Mouse (Mus musculus): ENCODE measurements around the gene Acvr1. TPM values are rescaled to one million over a fixed set of nuclear protein-coding genes. Genes with fewer than 3 reads are reported as not detected.
A peak's percentile ranks its signal among the peaks of the same experiment; 100 is the strongest.

The Acvr1 gene
- polyA plus RNA-seq, 1 experiment from 2014 or later = 4.2 TPM

GRCm38 (mm10) chr2:58485683-58486082, 81.3 kb downstream of the Acvr1 start:
- 91% methylated on average over 3 of the region's 3 CpGs for WGBS
- Histone ChIP-seq H3K36me3 (no peaks in the 10 kb centered on the region), H3K27me3 (no peaks in the 10 kb centered on the region), H3K9me3 (no peaks in the 10 kb centered on the region), H3K4me1 (replicated peaks) (peaks cover 17% of the 10 kb centered on the region), H3K9ac (replicated peaks) (no peak overlapping the region), H3K4me2 (replicated peaks) (no peak overlapping the region), H3K27ac (no peak overlapping the region), H3K4me3 (replicated peaks) (no peak overlapping the region)
- ATAC-seq = no peak

GRCm38 (mm10) chr2:58485152-58485551, 81.8 kb downstream of the Acvr1 start:
- 65% methylated on average over 4 of the region's 4 CpGs for WGBS
- Histone ChIP-seq H3K9ac (replicated peaks) (no peak overlapping the region), H3K4me2 (replicated peaks) (no peak overlapping the region), H3K4me3 (replicated peaks) (no peak overlapping the region), H3K27ac (no peak overlapping the region), H3K9me3 (no peaks in the 10 kb centered on the region), H3K4me1 (replicated peaks) (peaks cover 17% of the 10 kb centered on the region), H3K36me3 (no peaks in the 10 kb centered on the region), H3K27me3 (no peaks in the 10 kb centered on the region)
- no peak for ATAC-seq

- Histone ChIP-seq H3K4me1 (replicated peaks) (peaks cover 17% of the 10 kb centered on the region), H3K9ac (replicated peaks) (no peak overlapping the region), H3K27ac (0 out of 2 replicates have a peak overlapping the region, but pooled peaks have one; percentile 27), H3K4me3 (replicated peaks) (no peak overlapping the region), H3K36me3 (no peaks in the 10 kb centered on the region; the same call in 1 of the 2 replicates), H3K9me3 (no peaks in the 10 kb centered on the region), H3K27me3 (no peaks in the 10 kb centered on the region), H3K4me2 (replicated peaks) (no peak overlapping the region)
- 75% methylated on average over 7 of the region's 7 CpGs for WGBS
- peak; percentile 38; the same call in 1 of the 2 replicates for ATAC-seq
Measured at GRCm38 (mm10) chr2:58484284-58484965, 82.5 kb downstream of the Acvr1 start.

- Histone ChIP-seq H3K4me3 (replicated peaks) (no peak overlapping the region), H3K4me1 (replicated peaks) (peaks cover 9% of the 10 kb centered on the region), H3K27me3 (no peaks in the 10 kb centered on the region), H3K36me3 (no peaks in the 10 kb centered on the region; the same call in 1 of the 2 replicates), H3K9ac (replicated peaks) (no peak overlapping the region), H3K27ac (no peak overlapping the region), H3K9me3 (no peaks in the 10 kb centered on the region), H3K4me2 (replicated peaks) (no peak overlapping the region)
- no peak for ATAC-seq
- WGBS = 80% methylated on average over 9 of the region's 9 CpGs
Measured at GRCm38 (mm10) chr2:58481450-58482100, 85.4 kb downstream of the Acvr1 start.

- 76% methylated on average over 6 of the region's 6 CpGs for WGBS
- Histone ChIP-seq H3K27ac (no peak overlapping the region), H3K9me3 (no peaks in the 10 kb centered on the region), H3K4me1 (replicated peaks) (peaks cover 8% of the 10 kb centered on the region), H3K4me3 (replicated peaks) (no peak overlapping the region), H3K4me2 (replicated peaks) (no peak overlapping the region), H3K36me3 (no peaks in the 10 kb centered on the region; the same call in 1 of the 2 replicates), H3K27me3 (no peaks in the 10 kb centered on the region), H3K9ac (replicated peaks) (no peak overlapping the region)
- ATAC-seq = no peak
Measured at GRCm38 (mm10) chr2:58480764-58481163, 86.2 kb downstream of the Acvr1 start.

DNA sequence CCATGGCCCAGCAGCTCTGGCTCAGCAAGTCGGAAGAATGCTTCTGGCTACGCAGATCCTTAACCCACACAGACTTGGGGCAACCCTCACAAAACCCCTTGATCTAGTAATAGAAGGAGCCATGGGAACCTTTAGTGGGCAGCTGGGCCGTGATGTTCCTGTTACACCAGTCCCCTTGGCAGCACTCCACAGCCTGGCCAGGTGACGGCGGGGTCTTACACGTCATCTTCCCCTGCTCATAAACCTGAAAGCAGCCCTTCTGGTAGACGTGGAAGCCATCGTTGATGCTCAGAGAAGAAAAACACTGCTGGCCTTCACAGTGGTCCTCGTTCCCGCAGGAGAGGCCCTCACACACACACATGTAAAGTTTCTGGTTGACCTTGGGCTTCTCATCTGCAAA, 87.4 kb downstream of the Acvr1 start:
- no peak overlapping the region for H3K9ac ChIP-seq (replicated peaks)
- no peaks in the 10 kb centered on the region for H3K9me3 ChIP-seq
- WGBS = 85% methylated on average over 10 of the region's 10 CpGs
- no peak overlapping the region for H3K27ac ChIP-seq
- H3K4me1 ChIP-seq (replicated peaks) = peaks cover 4% of the 10 kb centered on the region
- H3K4me2 ChIP-seq (replicated peaks) = no peak overlapping the region
- H3K27me3 ChIP-seq = no peaks in the 10 kb centered on the region
- no peaks in the 10 kb centered on the region; the same call in 1 of the 2 replicates for H3K36me3 ChIP-seq
- ATAC-seq = no peak
- no peak overlapping the region for H3K4me3 ChIP-seq (replicated peaks)

DNA sequence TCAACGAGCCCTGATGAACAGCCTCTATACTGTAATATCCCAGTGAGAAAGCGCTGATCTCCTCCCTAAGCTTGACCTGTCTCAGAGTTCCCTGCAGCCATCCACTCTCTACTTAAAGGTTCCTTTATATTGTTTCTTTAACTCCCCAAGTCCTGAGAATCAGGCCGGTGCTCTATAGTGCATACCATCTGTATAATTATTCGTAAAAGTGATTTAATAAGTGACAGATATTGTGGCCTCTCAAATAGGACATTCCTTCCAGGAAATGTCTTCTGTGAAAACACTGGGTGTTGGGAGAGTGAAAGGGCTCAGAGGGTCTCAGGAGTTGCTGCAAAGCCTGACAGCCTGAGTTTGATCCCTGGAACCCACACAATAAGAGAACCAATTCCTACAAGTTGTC, 88.8 kb downstream of the Acvr1 start:
- no peaks in the 10 kb centered on the region for H3K4me1 ChIP-seq (replicated peaks)
- no peak overlapping the region for H3K4me2 ChIP-seq (replicated peaks)
- no peak overlapping the region for H3K9ac ChIP-seq (replicated peaks)
- no peak overlapping the region for H3K27ac ChIP-seq
- 94% methylated on average over 4 of the region's 4 CpGs for WGBS
- no peak overlapping the region for H3K4me3 ChIP-seq (replicated peaks)
- H3K9me3 ChIP-seq = no peaks in the 10 kb centered on the region
- ATAC-seq = no peak
- no peaks in the 10 kb centered on the region for H3K27me3 ChIP-seq
- no peaks in the 10 kb centered on the region; the same call in 1 of the 2 replicates for H3K36me3 ChIP-seq

- Histone ChIP-seq H3K9me3 (no peaks in the 10 kb centered on the region), H3K4me2 (replicated peaks) (no peak overlapping the region), H3K9ac (replicated peaks) (no peak overlapping the region), H3K4me1 (replicated peaks) (no peaks in the 10 kb centered on the region), H3K27ac (no peak overlapping the region), H3K36me3 (no peaks in the 10 kb centered on the region; the same call in 1 of the 2 replicates), H3K4me3 (replicated peaks) (no peak overlapping the region), H3K27me3 (no peaks in the 10 kb centered on the region)
- WGBS = 66% methylated on average over 12 of the region's 12 CpGs
- 0 out of 2 replicates have a peak, but pooled peaks have one; percentile 70 for ATAC-seq
Measured at GRCm38 (mm10) chr2:58476956-58477715, 89.8 kb downstream of the Acvr1 start.

DNA sequence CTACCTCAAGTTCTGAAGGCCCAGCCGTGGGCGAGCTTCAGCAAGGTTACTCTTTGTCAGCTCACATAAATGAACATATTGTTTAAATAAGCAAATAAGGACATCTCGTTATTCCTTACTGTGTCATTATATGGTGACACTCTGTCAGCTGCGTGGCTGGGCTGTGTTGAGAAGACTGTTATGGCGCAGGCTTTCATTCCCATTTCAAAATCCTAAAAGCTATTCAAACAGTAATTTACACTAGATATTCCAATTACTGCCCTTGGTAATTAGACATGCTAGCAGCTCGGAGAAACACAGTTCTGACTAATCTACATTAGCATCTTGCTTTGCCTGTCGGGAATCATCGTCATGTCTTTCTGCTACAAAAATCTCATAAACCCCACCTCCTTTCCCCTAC, 91.4 kb downstream of the Acvr1 start:
- Histone ChIP-seq H3K27me3 (no peaks in the 10 kb centered on the region), H3K9ac (replicated peaks) (no peak overlapping the region), H3K4me3 (replicated peaks) (no peak overlapping the region), H3K4me2 (replicated peaks) (no peak overlapping the region), H3K9me3 (no peaks in the 10 kb centered on the region), H3K27ac (no peak overlapping the region), H3K4me1 (replicated peaks) (no peaks in the 10 kb centered on the region), H3K36me3 (peaks cover 5% of the 10 kb centered on the region)
- ATAC-seq = no peak
- WGBS = 78% methylated on average over 8 of the region's 8 CpGs

- H3K9me3 ChIP-seq = no peaks in the 10 kb centered on the region
- H3K4me1 ChIP-seq (replicated peaks) = no peaks in the 10 kb centered on the region
- no peak overlapping the region for H3K4me3 ChIP-seq (replicated peaks)
- H3K36me3 ChIP-seq = peaks cover 43% of the 10 kb centered on the region
- H3K9ac ChIP-seq (replicated peaks) = no peak overlapping the region
- H3K4me2 ChIP-seq (replicated peaks) = no peak overlapping the region
- 94% methylated on average over 7 of the region's 7 CpGs for WGBS
- H3K27ac ChIP-seq = no peak overlapping the region
- ATAC-seq = no peak
- no peaks in the 10 kb centered on the region for H3K27me3 ChIP-seq
Measured at GRCm38 (mm10) chr2:58470290-58470689, 96.7 kb downstream of the Acvr1 start.

DNA sequence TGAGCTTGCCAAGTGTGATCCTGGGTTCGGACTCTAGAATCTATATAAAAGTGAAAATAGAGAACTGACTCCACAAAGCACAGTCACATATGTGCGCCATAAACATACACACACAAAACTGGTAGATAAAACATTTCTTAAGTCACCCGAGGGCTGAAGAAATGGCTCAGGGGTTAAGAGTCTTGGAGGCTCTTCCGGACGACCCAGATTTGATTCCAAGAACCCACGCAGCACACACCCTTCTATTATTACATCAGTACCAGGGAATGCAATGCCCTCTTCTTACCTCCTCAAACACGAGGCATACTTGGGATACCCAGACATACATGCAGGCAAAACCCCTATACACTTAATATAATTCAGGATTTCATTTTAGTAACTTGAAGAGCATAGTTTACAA, 97.1 kb downstream of the Acvr1 start, which contains the start of gene Gm17409:
Gene Gm17409 (plus strand): TSS at position 301 of the 400 bp plus-strand sequence.
- Histone ChIP-seq H3K4me3 (replicated peaks) (no peak within 1 kb of the TSS), H3K9me3 (no peaks in the 10 kb centered on the region), H3K4me1 (replicated peaks) (no peaks in the 10 kb centered on the region), H3K36me3 (peaks cover 48% of the 10 kb centered on the region), H3K27ac (no peak within 1 kb of the TSS), H3K27me3 (no peaks in the 10 kb centered on the region), H3K4me2 (replicated peaks) (no peak within 1 kb of the TSS), H3K9ac (replicated peaks) (no peak within 1 kb of the TSS)
- 96% methylated on average over 7 of the region's 7 CpGs for WGBS
- no peak for ATAC-seq

DNA sequence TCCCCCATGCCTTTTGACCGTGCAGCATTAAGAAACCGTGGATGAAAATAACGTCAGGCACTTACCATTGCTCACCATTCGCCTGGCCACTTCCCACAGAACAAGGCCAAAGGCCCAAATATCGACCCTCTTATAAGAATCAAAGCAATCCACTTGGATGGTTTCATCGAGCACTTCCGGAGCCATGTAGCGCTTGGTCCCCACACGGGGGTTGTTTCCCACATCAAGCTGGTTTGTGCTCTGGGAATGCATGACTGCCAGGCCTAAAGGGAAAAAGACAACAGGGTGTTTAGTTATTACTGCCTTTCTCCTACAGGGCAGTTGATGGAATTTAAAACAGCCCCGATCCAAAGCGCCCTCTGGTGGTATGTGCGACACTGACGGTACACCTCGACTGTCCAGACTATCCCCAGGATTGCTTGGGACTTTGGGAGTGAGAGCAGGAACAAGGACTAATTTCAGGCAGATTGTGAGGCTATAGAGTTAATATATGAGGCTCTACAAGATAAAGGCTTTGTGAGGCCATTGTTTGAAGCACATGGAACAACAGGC, 108.1 kb downstream of the Acvr1 start:
- 85% methylated on average over 14 of the region's 14 CpGs for WGBS
- H3K9ac ChIP-seq (replicated peaks) = no peak overlapping the region
- H3K27ac ChIP-seq = no peak overlapping the region
- 0 out of 2 replicates have a peak, but pooled peaks have one; percentile 24 for ATAC-seq
- H3K9me3 ChIP-seq = no peaks in the 10 kb centered on the region
- H3K27me3 ChIP-seq = no peaks in the 10 kb centered on the region
- no peaks in the 10 kb centered on the region for H3K4me1 ChIP-seq (replicated peaks)
- peaks cover 42% of the 10 kb centered on the region for H3K36me3 ChIP-seq
- H3K4me2 ChIP-seq (replicated peaks) = no peak overlapping the region
- no peak overlapping the region for H3K4me3 ChIP-seq (replicated peaks)

Measured in midbrain, embryonic 13.5 days (tissue).